Mouse (Mus musculus) midbrain, postnatal 0 days (tissue): Measurements from ENCODE around the gene Zc3h10. TPM values are rescaled to one million over a fixed set of nuclear protein-coding genes. Genes with fewer than 3 reads are reported as not detected.
"Not testable (repeated sequence)": the region's sequence is repeated elsewhere in the genome, so short reads cannot be mapped to it uniquely, and the experiment has no call there.

Experiments used
- ATAC-seq: fragments of 200-750 bp; cut with Nextera tagmentation; 2 replicates; pipeline ENCODE4 v1.8.0; 2017; ENCODE audit warnings: moderate number of reproducible peaks, mild to moderate bottlenecking, moderate TSS enrichment, moderate library complexity; ENCODE audit not compliant: low FRiP score
- DNase-seq: peaks from one replicate; pipeline ENCODE4 v3.0.0-alpha.2; 2015; ENCODE audit warnings: low spot score
- H3K27ac ChIP-seq: fragments of 300-500 bp; sonication (generic); 2 replicates; pipeline ENCODE4 v1.5.1; 2014; ENCODE audit warnings: low read depth, mild to moderate bottlenecking, low read length, mixed read lengths
- H3K27me3 ChIP-seq: fragments of 300-500 bp; sonication (generic); 2 replicates; pipeline ENCODE4 v1.6.1; 2014; ENCODE audit warnings: low read length, control low read depth, mixed read lengths; ENCODE audit not compliant: insufficient read depth
- H3K36me3 ChIP-seq: fragments of 300-500 bp; sonication (generic); 2 replicates; pipeline ENCODE4 v1.6.1; 2014; ENCODE audit warnings: low read length, control low read depth, mixed read lengths; ENCODE audit not compliant: insufficient read depth
- H3K4me1 ChIP-seq: fragments of 300-500 bp; sonication (generic); 2 replicates; pipeline ENCODE4 v1.6.1; 2014; ENCODE audit warnings: mild to moderate bottlenecking, control low read depth, antibody characterized with exemption, low read length, mixed read lengths; ENCODE audit not compliant: insufficient read depth
- H3K4me2 ChIP-seq: fragments of 300-500 bp; sonication (generic); 2 replicates; pipeline ENCODE4 v1.6.1; 2014; ENCODE audit warnings: low read depth, mild to moderate bottlenecking, low read length, mixed read lengths; ENCODE audit not compliant: poor library complexity, severe bottlenecking
- H3K4me3 ChIP-seq: fragments of 300-500 bp; sonication (generic); 2 replicates; pipeline ENCODE4 v1.5.1; 2014; ENCODE audit warnings: low read depth, mild to moderate bottlenecking, low read length, moderate library complexity
- H3K9ac ChIP-seq: fragments of 300-500 bp; sonication (generic); replicated peaks from 2 replicates; pipeline ENCODE4 v1.6.1; 2014; ENCODE audit warnings: mild to moderate bottlenecking, low read length, moderate library complexity, mixed read lengths; ENCODE audit not compliant: poor library complexity, severe bottlenecking
- H3K9me3 ChIP-seq: fragments of 300-500 bp; sonication (generic); 2 replicates; pipeline ENCODE4 v1.6.1; 2016; ENCODE audit warnings: low read length, control low read depth
- CTCF ChIP-seq: IDR thresholded peaks from 2 replicates; pipeline ENCODE4 v1.5.1; 2016; ENCODE audit warnings: antibody characterized with exemption, mild to moderate bottlenecking
- WGBS: fragments of 180-500 bp; shearing (Covaris S2); extraction: QIAGEN DNeasy Blood & Tissue Kit; methylation state at CpG from one replicate; pipeline ENCODE4 v1.1.7; 2014; 5-methylcytosine and 5-hydroxymethylcytosine counted together
- polyA plus RNA-seq: library from polyadenylated mRNA; unstranded; fragments of >200 nt; fragmentation: Nextera tagmentation; extraction: Ambion mirVana; gene quantifications from 2 replicates; pipeline ENCODE4 v1.2.1, GENCODE M21; 2015
- total RNA-seq: library from RNA; depleted of rRNA; stranded (reverse); fragments of >200 nt; gene quantifications from 2 replicates; pipeline ENCODE4 v1.2.3, GENCODE M21; 2014

The Zc3h10 gene
- total and polyA plus RNA-seq, 2 experiments from 2014 or later, result 12.0 to 30.3 TPM

DNA sequence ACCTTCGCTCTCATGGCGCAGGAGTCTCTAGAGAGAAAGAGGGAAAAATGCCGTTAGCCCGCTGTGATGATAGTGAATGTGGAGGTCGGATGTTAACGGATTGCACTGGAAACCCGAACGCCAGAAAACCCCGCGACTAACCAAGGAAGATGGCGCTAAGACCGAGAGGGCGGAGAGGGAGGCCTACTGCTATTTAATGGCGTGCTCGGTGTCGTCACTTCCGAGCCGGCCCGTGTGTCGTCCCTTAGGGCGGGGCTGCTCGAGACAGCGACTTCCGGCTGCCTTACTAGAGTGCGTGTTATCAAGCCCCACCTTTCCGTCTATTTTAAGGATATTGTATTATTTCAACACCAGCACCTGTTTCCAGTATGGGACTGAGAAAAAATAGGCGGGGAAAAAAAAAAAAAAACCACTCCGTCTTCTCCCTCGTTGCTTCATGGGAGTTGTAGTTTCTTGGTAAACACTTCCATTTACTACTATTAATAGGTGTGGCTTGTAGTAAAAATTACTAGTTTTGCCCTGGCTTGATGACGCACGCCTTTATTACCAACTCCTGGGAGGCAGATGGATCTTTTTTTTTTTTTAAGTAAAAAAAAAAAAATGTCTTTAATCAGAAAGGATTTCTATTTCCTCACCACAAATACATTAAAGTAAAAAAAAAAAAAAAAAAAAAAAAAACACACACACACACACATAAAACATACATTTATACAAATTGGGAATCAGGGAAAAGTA, 1.5 kb upstream of the Zc3h10 start, which contains the start of gene Rpl41:
TSS of gene Rpl41 (minus strand) at position 359 of the 735 bp plus-strand sequence.
- DNase-seq (peak; percentile 98), ATAC-seq (peak; percentile 92)
- no peaks in the 10 kb centered on the region for H3K9me3 ChIP-seq
- H3K4me2 ChIP-seq, result peak within 1 kb of the TSS; percentile 50
- peak within 1 kb of the TSS; percentile 44 for H3K4me3 ChIP-seq
- peaks cover 8% of the 10 kb centered on the region; the same call in 1 of the 2 replicates for H3K4me1 ChIP-seq
- H3K27me3 ChIP-seq, result no peaks in the 10 kb centered on the region
- H3K36me3 ChIP-seq, result peaks cover 15% of the 10 kb centered on the region
- WGBS, result under 1% methylated on average over 31 of the region's 31 CpGs
- TF ChIP-seq CTCF, result no peak; the same call in 1 of the 2 replicates
- H3K9ac ChIP-seq, result peak within 1 kb of the TSS; percentile 62
- H3K27ac ChIP-seq, result peak within 1 kb of the TSS; percentile 90

- Histone ChIP-seq H3K9ac (peak overlapping the region; percentile 62), H3K4me2 (peak overlapping the region; percentile 50), H3K27ac (peak overlapping the region; percentile 90), H3K4me3 (peak overlapping the region; percentile 44), H3K36me3 (peaks cover 24% of the 10 kb centered on the region)
- not testable (repeated sequence) for H3K4me1 ChIP-seq, H3K9me3 ChIP-seq, H3K27me3 ChIP-seq, ATAC-seq
- DNase-seq, result peak; percentile 18
- 0% methylated on average over 25 of the region's 30 CpGs for whole genome bisulfite sequencing
These were observed 647 bp upstream of the Zc3h10 start for GRCm38 (mm10) chr10:128548051-128548791.

DNA sequence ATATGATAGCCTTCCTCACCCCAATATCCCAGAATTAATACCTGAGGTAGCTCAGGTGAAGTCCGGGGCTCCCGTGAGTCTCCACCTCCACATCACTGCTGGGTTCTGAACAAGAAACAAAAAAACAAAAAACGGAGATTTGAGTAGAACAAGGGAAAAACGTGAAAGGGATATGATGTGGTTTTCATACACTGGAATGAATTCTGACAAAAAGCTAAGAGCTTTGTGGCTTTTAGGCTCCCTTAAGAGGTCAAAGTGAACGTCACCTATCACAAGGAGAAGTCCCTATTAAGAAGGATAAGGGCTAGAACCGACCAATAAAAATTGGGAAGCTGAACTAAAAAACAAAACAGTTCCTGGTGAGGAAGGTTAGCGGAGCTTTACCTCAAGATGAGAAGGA, 787 bp downstream of the Zc3h10 start:
- Histone ChIP-seq H3K4me1 (peaks cover 8% of the 10 kb centered on the region; the same call in 1 of the 2 replicates), H3K36me3 (peaks cover 27% of the 10 kb centered on the region), H3K27ac (peak overlapping the region; percentile 90), H3K9ac (peak overlapping the region; percentile 47), H3K4me2 (peak overlapping the region; percentile 50), H3K9me3 (no peaks in the 10 kb centered on the region), H3K27me3 (no peaks in the 10 kb centered on the region), H3K4me3 (peak overlapping the region; percentile 44)
- ATAC-seq (no peak), DNase-seq (no peak)
- 28% methylated on average over 7 of the region's 7 CpGs for WGBS
- no peak for TF ChIP-seq CTCF

DNA sequence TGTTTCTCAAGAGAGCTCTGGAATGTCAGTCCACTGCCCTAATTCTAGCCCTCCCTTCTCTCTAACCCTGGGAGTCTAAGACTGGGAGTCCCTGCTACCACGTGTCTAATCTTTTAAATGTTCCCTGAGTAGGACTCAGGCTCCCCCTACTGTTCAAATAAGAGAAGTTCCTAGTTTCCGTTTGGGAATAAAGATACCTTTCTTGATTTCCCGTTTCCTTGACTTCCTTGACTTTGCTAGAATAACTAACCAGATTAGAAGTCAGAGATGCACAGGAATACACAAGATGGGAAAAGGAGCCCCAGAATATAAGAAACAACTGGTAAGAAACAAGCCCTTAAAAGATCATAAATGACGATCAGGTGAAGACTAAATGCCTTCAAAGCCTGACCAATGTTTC, 1.2 kb downstream of the Zc3h10 start:
- peak; percentile 89 for TF ChIP-seq CTCF
- DNase-seq (peak; percentile 79), ATAC-seq (no peak)
- H3K4me3 ChIP-seq, result peak overlapping the region; percentile 44
- no peaks in the 10 kb centered on the region for H3K27me3 ChIP-seq
- H3K9me3 ChIP-seq, result no peaks in the 10 kb centered on the region
- H3K4me1 ChIP-seq, result peaks cover 8% of the 10 kb centered on the region; the same call in 1 of the 2 replicates
- H3K36me3 ChIP-seq, result peaks cover 27% of the 10 kb centered on the region
- peak overlapping the region; percentile 90; the same call in 1 of the 2 replicates for H3K27ac ChIP-seq
- H3K4me2 ChIP-seq, result peak overlapping the region; percentile 50
- WGBS, result 16% methylated on average over 4 of the region's 4 CpGs
- peak overlapping the region; percentile 47; the same call in 1 of the 2 replicates for H3K9ac ChIP-seq

DNA sequence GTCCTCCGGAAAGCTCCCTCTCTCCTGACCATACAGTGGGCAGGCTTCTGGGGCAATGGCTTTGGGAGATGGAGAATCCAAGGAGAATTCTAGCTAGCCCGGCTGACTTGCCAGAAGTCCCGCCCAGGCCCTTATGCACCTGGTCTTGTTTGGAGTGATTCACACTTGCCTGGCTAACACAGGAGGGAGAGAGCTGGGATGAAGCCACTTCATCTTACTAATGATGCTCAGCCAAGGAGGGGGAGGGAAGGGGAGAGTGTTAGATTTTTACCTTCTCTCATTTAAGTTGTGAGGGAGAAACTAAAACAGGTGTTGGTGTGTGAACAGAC, 2.0 kb downstream of the Zc3h10 start:
- no peak overlapping the region for H3K27ac ChIP-seq
- H3K4me1 ChIP-seq, result peaks cover 8% of the 10 kb centered on the region; the same call in 1 of the 2 replicates
- H3K9ac ChIP-seq, result no peak overlapping the region
- no peaks in the 10 kb centered on the region for H3K27me3 ChIP-seq
- DNase-seq (no peak), ATAC-seq (no peak)
- WGBS, result 93% methylated on average over 3 of the region's 3 CpGs
- peaks cover 27% of the 10 kb centered on the region for H3K36me3 ChIP-seq
- TF ChIP-seq CTCF, result no peak
- no peak overlapping the region for H3K4me3 ChIP-seq
- no peak overlapping the region for H3K4me2 ChIP-seq
- no peaks in the 10 kb centered on the region for H3K9me3 ChIP-seq
